Mouse (Mus musculus) forebrain, embryonic 14.5 days (tissue): ENCODE measurements at regions not wholly inside any gene's neighbourhood (a gene's known extent, or its start where the extent isn't known, plus 50 kb on each side); places are given as distances from the start of the nearest gene placed in this dataset.

ENCODE experiments used
- ATAC-seq: fragments of 200-750 bp; cut with Nextera tagmentation; 2 replicates; pipeline ENCODE4 v1.8.0; 2017; ENCODE audit warnings: mild to moderate bottlenecking, moderate library complexity
- DNase-seq: peaks from one replicate; pipeline ENCODE4 v3.0.0-alpha.2; 2015; ENCODE audit warnings: low spot score
- H3K27ac ChIP-seq: fragments of 300-500 bp; sonication (generic); 2 replicates; pipeline ENCODE4 v1.5.1; 2014; ENCODE audit warnings: low read depth, mild to moderate bottlenecking, control low read depth, low read length, moderate library complexity
- H3K27me3 ChIP-seq: fragments of 300-500 bp; sonication (generic); replicated peaks from 2 replicates; pipeline ENCODE4 v1.6.1; 2014; ENCODE audit warnings: low read length, control low read depth, mixed read lengths; ENCODE audit not compliant: control insufficient read depth, insufficient read depth
- H3K36me3 ChIP-seq: fragments of 300-500 bp; sonication (generic); 2 replicates; pipeline ENCODE4 v1.6.1; 2014; ENCODE audit warnings: low read length, control low read depth; ENCODE audit not compliant: control insufficient read depth, insufficient read depth
- H3K4me1 ChIP-seq: fragments of 300-500 bp; sonication (generic); 2 replicates; pipeline ENCODE4 v1.6.1; 2014; ENCODE audit warnings: antibody characterized with exemption, low read length, control low read depth; ENCODE audit not compliant: control insufficient read depth, insufficient read depth
- H3K4me2 ChIP-seq: fragments of 300-500 bp; sonication (generic); 2 replicates; pipeline ENCODE4 v1.6.1; 2014; ENCODE audit warnings: mild to moderate bottlenecking, control low read depth, low read length
- H3K4me3 ChIP-seq: fragments of 300-500 bp; sonication (generic); 2 replicates; pipeline ENCODE4 v1.5.1; 2014; ENCODE audit warnings: low read depth, low read length, control low read depth
- H3K9ac ChIP-seq: fragments of 300-500 bp; sonication (generic); 2 replicates; pipeline ENCODE4 v1.6.1; 2014; ENCODE audit warnings: mild to moderate bottlenecking, low read length, control low read depth, moderate library complexity
- H3K9me3 ChIP-seq: fragments of 300-500 bp; sonication (generic); replicated peaks from 2 replicates; pipeline ENCODE4 v1.6.1; 2016; ENCODE audit warnings: low read length, control low read depth, mixed read lengths; ENCODE audit not compliant: control insufficient read depth
- WGBS: fragments of 180-500 bp; shearing (Covaris S2); extraction: QIAGEN DNeasy Blood & Tissue Kit; methylation state at CpG from one replicate; pipeline ENCODE4 v1.1.7; 2014; 5-methylcytosine and 5-hydroxymethylcytosine counted together

GRCm38 (mm10) chr13:102326544-102326943 is 366.8 kb upstream of the Cd180 start:
- H3K27ac ChIP-seq: no peak overlapping the region
- no peak for DNase-seq
- WGBS: 75% methylated on average over 2 of the region's 2 CpGs
- H3K4me2 ChIP-seq: no peak overlapping the region
- no peaks in the 10 kb centered on the region for H3K4me1 ChIP-seq
- no peak for ATAC-seq
- no peaks in the 10 kb centered on the region for H3K36me3 ChIP-seq
- no peak overlapping the region for H3K9ac ChIP-seq
- no peaks in the 10 kb centered on the region for H3K9me3 ChIP-seq
- H3K4me3 ChIP-seq: no peak overlapping the region
- no peaks in the 10 kb centered on the region for H3K27me3 ChIP-seq

GRCm38 (mm10) chr13:102333667-102334066 is 359.7 kb upstream of the Cd180 start:
- H3K4me2 ChIP-seq: no peak overlapping the region
- no peaks in the 10 kb centered on the region for H3K27me3 ChIP-seq
- H3K9ac ChIP-seq: no peak overlapping the region
- H3K4me1 ChIP-seq: 0 out of 2 replicates have a peak, but pooled peaks cover 4% of the 10 kb centered on the region
- 52% methylated on average over 1 of the region's 1 CpGs for WGBS
- no peak overlapping the region for H3K4me3 ChIP-seq
- DNase-seq: no peak
- H3K27ac ChIP-seq: no peak overlapping the region
- peak; percentile 60; the same call in 1 of the 2 replicates for ATAC-seq
- H3K36me3 ChIP-seq: no peaks in the 10 kb centered on the region
- no peaks in the 10 kb centered on the region for H3K9me3 ChIP-seq

- H3K36me3 ChIP-seq: no peaks in the 10 kb centered on the region
- no peak overlapping the region for H3K4me3 ChIP-seq
- ATAC-seq (peak; percentile 69), DNase-seq (peak; percentile 69)
- H3K4me2 ChIP-seq: peak overlapping the region; percentile 32
- no peak overlapping the region for H3K9ac ChIP-seq
- 52% methylated on average over 13 of the region's 13 CpGs for WGBS
- no peak overlapping the region for H3K27ac ChIP-seq
- no peaks in the 10 kb centered on the region for H3K9me3 ChIP-seq
- 0 out of 2 replicates have a peak, but pooled peaks cover 4% of the 10 kb centered on the region for H3K4me1 ChIP-seq
- no peaks in the 10 kb centered on the region for H3K27me3 ChIP-seq
Observed at GRCm38 (mm10) chr13:102334131-102334534, 359.2 kb upstream of the Cd180 start.

- Histone ChIP-seq H3K4me2 (no peak overlapping the region), H3K9me3 (no peaks in the 10 kb centered on the region), H3K4me3 (no peak overlapping the region), H3K27me3 (no peaks in the 10 kb centered on the region), H3K4me1 (no peaks in the 10 kb centered on the region; the same call in 1 of the 2 replicates), H3K27ac (no peak overlapping the region), H3K9ac (no peak overlapping the region), H3K36me3 (no peaks in the 10 kb centered on the region)
- WGBS: 89% methylated on average over 2 of the region's 2 CpGs
- ATAC-seq (no peak), DNase-seq (no peak)
Observed at GRCm38 (mm10) chr13:102343236-102343635, 350.1 kb upstream of the Cd180 start.

DNA sequence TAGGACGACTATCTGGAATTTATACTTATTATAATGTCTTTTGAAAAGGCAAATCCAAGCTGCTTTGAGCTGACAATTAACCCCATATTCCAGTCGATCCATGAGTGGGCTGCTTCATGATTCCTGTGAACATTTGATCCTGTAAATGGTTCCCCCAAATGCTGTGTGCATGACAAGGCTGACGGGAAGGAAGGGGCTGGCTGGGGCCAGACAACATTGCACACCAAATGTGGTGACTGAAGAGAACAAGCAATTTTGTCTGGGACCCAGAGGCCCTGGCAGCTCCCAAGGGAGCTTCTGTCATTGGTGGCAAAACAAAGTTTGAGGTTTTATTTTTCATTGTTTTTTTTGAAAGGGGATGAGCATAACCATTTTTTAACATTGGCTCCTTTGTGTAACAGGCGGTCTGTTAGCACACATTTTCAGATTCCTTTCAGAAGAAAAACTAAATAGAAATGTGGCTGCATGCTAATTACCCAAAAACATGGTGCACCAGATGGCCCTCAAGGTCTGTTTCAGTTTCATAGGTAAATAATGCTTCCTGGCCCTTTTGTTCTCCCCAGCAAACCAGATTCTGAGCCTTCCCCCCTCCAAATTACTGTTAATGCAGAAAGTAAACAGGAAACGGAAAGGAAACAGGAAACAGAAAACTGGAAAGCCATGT is 348.6 kb upstream of the Cd180 start:
- Histone ChIP-seq H3K9me3 (no peaks in the 10 kb centered on the region), H3K4me2 (no peak overlapping the region), H3K9ac (no peak overlapping the region), H3K4me3 (no peak overlapping the region), H3K27ac (no peak overlapping the region), H3K36me3 (no peaks in the 10 kb centered on the region), H3K27me3 (no peaks in the 10 kb centered on the region), H3K4me1 (no peaks in the 10 kb centered on the region; the same call in 1 of the 2 replicates)
- DNase-seq (peak; percentile 75), ATAC-seq (peak; percentile 73)
- WGBS: 53% methylated on average over 5 of the region's 5 CpGs

DNA sequence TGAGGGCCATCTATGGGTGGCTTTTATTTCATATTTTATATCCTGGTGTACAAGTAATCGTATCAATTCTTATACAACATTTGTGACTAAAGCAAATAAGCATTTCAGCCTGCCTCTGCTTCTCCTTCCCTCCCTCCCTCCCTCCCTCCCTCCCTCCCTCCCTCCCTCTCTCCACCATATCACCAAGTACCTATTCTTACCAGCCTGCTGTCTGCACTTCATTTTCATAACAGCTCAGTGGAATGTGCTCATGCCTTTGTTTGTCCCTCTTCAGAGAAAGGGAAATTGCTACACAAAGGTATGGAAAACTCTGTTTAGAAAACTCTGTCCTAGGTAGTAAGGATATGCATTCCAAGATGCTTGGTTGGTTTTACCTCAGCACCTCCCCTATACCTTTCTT is 343.9 kb upstream of the Cd180 start:
- Histone ChIP-seq H3K9ac (no peak overlapping the region), H3K4me2 (no peak overlapping the region), H3K27ac (no peak overlapping the region), H3K36me3 (no peaks in the 10 kb centered on the region), H3K9me3 (no peaks in the 10 kb centered on the region), H3K4me3 (no peak overlapping the region), H3K27me3 (no peaks in the 10 kb centered on the region), H3K4me1 (no peaks in the 10 kb centered on the region; the same call in 1 of the 2 replicates)
- ATAC-seq (no peak), DNase-seq (no peak)
- WGBS: 94% methylated on average over 1 of the region's 1 CpGs

DNA sequence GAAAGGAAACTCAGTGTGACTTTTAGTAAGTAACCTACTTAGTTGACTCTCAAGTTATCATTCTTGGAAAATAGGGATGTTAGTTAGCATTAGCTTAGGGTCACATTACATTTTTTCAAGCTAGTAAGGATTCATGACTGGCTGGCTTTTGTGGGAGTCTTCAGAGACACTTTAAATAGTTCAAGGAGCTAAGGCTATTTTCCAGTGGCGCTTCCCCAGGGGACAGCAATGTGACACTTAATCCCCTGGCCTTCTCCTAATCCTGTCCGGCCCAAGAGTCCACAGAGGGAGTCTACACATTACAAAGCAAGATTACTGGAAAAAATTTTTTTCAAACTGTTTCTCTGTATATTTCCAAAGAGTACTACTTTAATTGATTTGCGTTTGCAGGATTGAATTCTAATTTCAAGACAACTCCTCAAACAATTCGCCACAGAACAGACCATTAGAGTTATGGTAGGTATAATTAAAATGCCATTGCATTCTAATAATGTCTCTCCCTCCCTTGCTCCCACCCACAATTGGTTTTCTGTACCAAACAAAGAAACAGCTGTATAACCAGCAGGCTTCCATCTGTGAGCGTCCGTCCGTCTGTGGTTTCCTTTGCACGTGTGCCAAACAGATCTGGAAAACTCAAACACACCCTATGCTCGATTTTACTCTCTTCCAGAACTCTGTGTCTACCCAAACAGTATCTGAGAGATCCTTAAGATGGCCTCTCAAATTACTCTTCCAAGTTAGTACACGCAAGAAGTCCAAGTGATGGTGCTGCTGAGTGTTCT is 341.1 kb upstream of the Cd180 start:
- Histone ChIP-seq H3K4me1 (no peaks in the 10 kb centered on the region), H3K9me3 (no peaks in the 10 kb centered on the region), H3K4me3 (no peak overlapping the region), H3K27ac (no peak overlapping the region), H3K27me3 (no peaks in the 10 kb centered on the region), H3K4me2 (no peak overlapping the region), H3K9ac (no peak overlapping the region), H3K36me3 (no peaks in the 10 kb centered on the region)
- WGBS: 58% methylated on average over 10 of the region's 10 CpGs
- DNase-seq (peak; percentile 8), ATAC-seq (no peak)

GRCm38 (mm10) chr13:102355569-102355968 is 337.8 kb upstream of the Cd180 start:
- DNase-seq: peak; percentile 58
- Histone ChIP-seq H3K4me1 (no peaks in the 10 kb centered on the region), H3K9me3 (no peaks in the 10 kb centered on the region), H3K4me2 (no peak overlapping the region), H3K36me3 (no peaks in the 10 kb centered on the region), H3K27me3 (no peaks in the 10 kb centered on the region), H3K4me3 (no peak overlapping the region), H3K9ac (no peak overlapping the region), H3K27ac (no peak overlapping the region)
- ATAC-seq: no peak
- WGBS: 44% methylated on average over 1 of the region's 1 CpGs
